In genomic region chr10:8529173-8529572, GRCm38 (mm10) we compare ENCODE assay signal across 9 mouse cellular contexts. TPM values are rescaled to one million over a fixed set of nuclear protein-coding genes. Genes with fewer than 3 reads are reported as not detected.
DNase-seq lines count a peak whose midpoint lies in the region; ATAC-seq and TF ChIP-seq lines count a peak whose summit lies in the region.
"Had no signal": no experiment of that assay in that cellular context is flagged by ENCODE, and none has a peak within 500 bp of the region (broad histone marks: within the 10 kb centered on the region; RNA-seq: fewer than 3 reads in every experiment).

No protein-coding gene starts in this region.

- no peaks in the 10 kb centered on the region for H3K27me3 ChIP-seq in kidney, adult 2 months (replicated peaks; ENCODE audit: control insufficient read depth, insufficient read depth, low read length)
- H3K27me3 ChIP-seq in kidney, embryonic 14.5 days (ENCODE audit: control insufficient read depth, insufficient read depth, low read length) = no peaks in the 10 kb centered on the region
- H3K27me3 ChIP-seq in embryonic facial prominence, embryonic 10.5 days (replicated peaks; ENCODE audit: low read depth, poor library complexity, severe bottlenecking) = no peaks in the 10 kb centered on the region
- no peaks in the 10 kb centered on the region for H3K27me3 ChIP-seq in heart, embryonic 11.5 days (ENCODE audit: control insufficient read depth, insufficient read depth, low read length)
- H3K27me3 ChIP-seq: hindbrain, embryonic 15.5 days had no signal

- H3K4me3 ChIP-seq in kidney, adult 2 months (ENCODE audit: insufficient read depth, low read depth, low read length) = no peak overlapping the region
- H3K4me3 ChIP-seq in kidney, embryonic 14.5 days (ENCODE audit: low read length) = no peak overlapping the region
- no peak overlapping the region for H3K4me3 ChIP-seq in embryonic facial prominence, embryonic 10.5 days
- H3K4me3 ChIP-seq in heart, embryonic 11.5 days (ENCODE audit: low read depth, low read length) = no peak overlapping the region
- H3K4me3 ChIP-seq: hindbrain, embryonic 15.5 days had no signal

- H3K9ac ChIP-seq in kidney, embryonic 14.5 days (ENCODE audit: low read depth, low read length) = no peak overlapping the region
- no peak overlapping the region for H3K9ac ChIP-seq in heart, embryonic 11.5 days (ENCODE audit: low read depth, low read length)
- H3K9ac ChIP-seq: hindbrain, embryonic 15.5 days had no signal

- no peak for TF ChIP-seq POLR2A in kidney, adult 2 months (IDR thresholded peaks at IDR 0.05; ENCODE audit: low read depth, low read length)

- WGBS in kidney, adult 2 months = 51% methylated on average over 7 of the region's 7 CpGs
- 46% methylated on average over 7 of the region's 7 CpGs for WGBS in kidney, embryonic 14.5 days
- 35% methylated on average over 7 of the region's 7 CpGs for WGBS in embryonic facial prominence, embryonic 10.5 days
- 32% methylated on average over 7 of the region's 7 CpGs for WGBS in heart, embryonic 11.5 days (ENCODE audit: insufficient replicate concordance)

- DNase-seq in kidney, adult 2 months = no peak
- DNase-seq in urinary bladder, postnatal 25 days (ENCODE audit: low spot score) = peak; percentile 15
- no peak for DNase-seq in urinary bladder, postnatal 10 days (ENCODE audit: low spot score)
- DNase-seq in embryonic facial prominence, embryonic 10.5 days (ENCODE audit: low spot score) = peak; percentile 43
- no peak for DNase-seq in frontal cortex, postnatal 14 days (ENCODE audit: low spot score in 2 of 2)
- DNase-seq: thymus, postnatal 25 days had no signal

- no peak overlapping the region for H3K4me2 ChIP-seq in kidney, embryonic 14.5 days (replicated peaks; ENCODE audit: low read depth, low read length)
- no peak overlapping the region for H3K4me2 ChIP-seq in heart, embryonic 11.5 days
- H3K4me2 ChIP-seq: hindbrain, embryonic 15.5 days had no signal

- peak; percentile 48 for TF ChIP-seq CTCF in kidney, adult 2 months (conservative IDR thresholded peaks at IDR 0.05; ENCODE audit: insufficient read depth, insufficient read length, low read depth, low read length)

- H3K36me3 ChIP-seq in kidney, adult 2 months (ENCODE audit: control insufficient read depth, insufficient read depth, low read length) = no peaks in the 10 kb centered on the region
- H3K36me3 ChIP-seq in kidney, embryonic 14.5 days (ENCODE audit: control insufficient read depth, insufficient read depth, low read length) = no peaks in the 10 kb centered on the region
- H3K36me3 ChIP-seq in embryonic facial prominence, embryonic 10.5 days (replicated peaks) = no peaks in the 10 kb centered on the region
- no peaks in the 10 kb centered on the region for H3K36me3 ChIP-seq in heart, embryonic 11.5 days (ENCODE audit: control insufficient read depth, insufficient read depth, low read length)
- H3K36me3 ChIP-seq: hindbrain, embryonic 15.5 days had no signal

- H3K9me3 ChIP-seq in kidney, embryonic 14.5 days (ENCODE audit: control insufficient read depth, low read length) = no peaks in the 10 kb centered on the region
- no peaks in the 10 kb centered on the region for H3K9me3 ChIP-seq in embryonic facial prominence, embryonic 10.5 days
- H3K9me3 ChIP-seq in heart, embryonic 11.5 days (replicated peaks; ENCODE audit: control insufficient read depth, low read length) = no peaks in the 10 kb centered on the region
- H3K9me3 ChIP-seq: hindbrain, embryonic 15.5 days had no signal

- H3K4me1 ChIP-seq in kidney, adult 2 months (ENCODE audit: control insufficient read depth, insufficient read depth, low read length) = no peaks in the 10 kb centered on the region
- H3K4me1 ChIP-seq in kidney, embryonic 14.5 days (ENCODE audit: control insufficient read depth, insufficient read depth, low read length) = no peaks in the 10 kb centered on the region
- H3K4me1 ChIP-seq in embryonic facial prominence, embryonic 10.5 days = no peaks in the 10 kb centered on the region
- H3K4me1 ChIP-seq in heart, embryonic 11.5 days (ENCODE audit: control insufficient read depth, insufficient read depth, low read length) = no peaks in the 10 kb centered on the region
- H3K4me1 ChIP-seq: hindbrain, embryonic 15.5 days had no signal

- no peak overlapping the region for H3K27ac ChIP-seq in kidney, adult 2 months (ENCODE audit: insufficient read depth, low read depth, low read length)
- no peak overlapping the region for H3K27ac ChIP-seq in kidney, embryonic 14.5 days (ENCODE audit: low read depth, low read length)
- no peak overlapping the region for H3K27ac ChIP-seq in embryonic facial prominence, embryonic 10.5 days (replicated peaks)
- H3K27ac ChIP-seq in heart, embryonic 11.5 days (ENCODE audit: low read depth, low read length) = no peak overlapping the region
- H3K27ac ChIP-seq: hindbrain, embryonic 15.5 days had no signal

- no peak for ATAC-seq in kidney, embryonic 14.5 days (ENCODE audit: low FRiP score, low TSS enrichment)
- ATAC-seq in heart, embryonic 11.5 days (replicated peaks; ENCODE audit: insufficient number of reproducible peaks, low FRiP score, low TSS enrichment) = no peak

RNA-seq across cellular contexts. Expression of gene Ust, which starts 10.5 kb away (rescaled TPM):
- 1.5 and 1.6 TPM in 2 replicates for polyA plus RNA-seq in kidney, adult 2 months (2012; rRNA removed)
- polyA plus RNA-seq in kidney, embryonic 14.5 days (2014; fragmentation: Nextera tagmentation; extraction: Ambion mirVana) = 6.3 and 9.0 TPM in 2 replicates
- 3.4 and 3.9 TPM in 2 replicates for polyA plus RNA-seq in embryonic facial prominence, embryonic 10.5 days (2016; fragmentation: Nextera tagmentation; extraction: Ambion mirVana)
- polyA plus RNA-seq in heart, embryonic 11.5 days (2014; fragmentation: Nextera tagmentation; extraction: Ambion mirVana) = 2.5 and 2.9 TPM in 2 replicates

Comparison
In these comparisons a context has a peak if more than half of its experiments do, and no peak if none do; other contexts are left out.
1. DNase-seq: peak in urinary bladder, postnatal 25 days (single experiment) and embryonic facial prominence, embryonic 10.5 days (single experiment); none in kidney, adult 2 months (single experiment), urinary bladder, postnatal 10 days (single experiment) and frontal cortex, postnatal 14 days (0 of 2).